Mouse (Mus musculus): ENCODE results near the gene Wdr78.

DNA sequence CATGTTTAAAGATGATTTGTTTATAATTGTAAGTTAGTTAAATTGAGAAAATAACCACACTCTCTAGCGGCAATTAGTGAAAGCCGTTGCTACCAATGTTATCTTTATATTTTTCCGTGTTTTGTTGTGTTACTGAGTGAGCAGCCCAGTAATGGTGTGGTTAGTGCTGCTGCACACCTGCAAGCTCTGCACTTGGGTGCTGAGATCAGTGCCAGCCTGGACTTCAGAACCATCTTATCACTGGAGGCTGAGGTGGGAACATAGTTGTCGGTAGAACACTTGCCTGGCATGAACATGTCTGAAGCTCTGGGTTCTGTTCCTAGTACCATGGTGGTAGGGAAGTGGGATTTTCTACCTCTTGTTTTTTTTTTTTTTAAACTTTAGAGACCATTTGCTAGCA, 12.2 kb upstream of the Wdr78 start:
- no peak for TF ChIP-seq CTCF (IDR thresholded peaks at IDR 0.05; ENCODE audit: low read depth, low read length)
- TF ChIP-seq POLR2A (IDR thresholded peaks at IDR 0.05; ENCODE audit: extremely low read depth, insufficient read depth, low read length) = no peak

All from liver, adult 2 months (tissue).